ENCODE assay signal across 9 mouse cellular contexts in genomic region chr7:96170924-96171595, GRCm38 (mm10). TPM values are rescaled to one million over a fixed set of nuclear protein-coding genes. Genes with fewer than 3 reads are reported as not detected.
DNase-seq lines count a peak whose midpoint lies in the region; ATAC-seq and TF ChIP-seq lines count a peak whose summit lies in the region.
"Had no signal": no experiment of that assay in that cellular context is flagged by ENCODE, and none has a peak within 500 bp of the region (broad histone marks: within the 10 kb centered on the region; RNA-seq: fewer than 3 reads in every experiment).

Gene Tenm4, plus strand, starts transcription at chr7:96171246.

- 34% methylated on average over 14 of the region's 14 CpGs for WGBS in heart, embryonic 14.5 days
- 31% methylated on average over 14 of the region's 14 CpGs for WGBS in forebrain, postnatal 0 days
- WGBS in midbrain, embryonic 10.5 days, result 37% methylated on average over 14 of the region's 14 CpGs

- no peak within 1 kb of the TSS for H3K27ac ChIP-seq in heart, embryonic 14.5 days (replicated peaks in 1 of 2; ENCODE audit: control insufficient read depth in 1 of 2, insufficient read depth in 1 of 2, low read depth in 2 of 2, low read length in 2 of 2)
- no peak within 1 kb of the TSS for H3K27ac ChIP-seq in forebrain, postnatal 0 days (ENCODE audit: low read depth, low read length)
- no peak within 1 kb of the TSS; the same call in 1 of the 2 replicates for H3K27ac ChIP-seq in midbrain, embryonic 10.5 days (replicated peaks)

- ATAC-seq in heart, embryonic 14.5 days (ENCODE audit: insufficient number of reproducible peaks, insufficient read depth, low FRiP score, low read depth), result no peak
- no peak for ATAC-seq in forebrain, postnatal 0 days

- TF ChIP-seq CTCF in forebrain, postnatal 0 days (IDR thresholded peaks at IDR 0.05; ENCODE audit: low read depth), result no peak

- H3K4me3 ChIP-seq in heart, embryonic 14.5 days (ENCODE audit: control insufficient read depth in 1 of 2, insufficient read depth in 1 of 2, low read depth in 1 of 2, low read length in 2 of 2), result no peak within 1 kb of the TSS; a peak in 1 of 4 replicates
- H3K4me3 ChIP-seq in forebrain, postnatal 0 days (ENCODE audit: low read depth, low read length), result no peak within 1 kb of the TSS
- H3K4me3 ChIP-seq in midbrain, embryonic 10.5 days, result no peak within 1 kb of the TSS

- H3K27me3 ChIP-seq in heart, embryonic 14.5 days (ENCODE audit: control insufficient read depth, insufficient read depth, low read length), result no peaks in the 10 kb centered on the region
- no peaks in the 10 kb centered on the region for H3K27me3 ChIP-seq in forebrain, postnatal 0 days (ENCODE audit: insufficient read depth, low read length)
- H3K27me3 ChIP-seq in midbrain, embryonic 10.5 days (ENCODE audit: low read depth, poor library complexity, severe bottlenecking), result peaks cover 65% of the 10 kb centered on the region

- H3K36me3 ChIP-seq in heart, embryonic 14.5 days (ENCODE audit: control insufficient read depth, insufficient read depth, low read length), result no peaks in the 10 kb centered on the region
- H3K36me3 ChIP-seq in forebrain, postnatal 0 days (ENCODE audit: insufficient read depth), result no peaks in the 10 kb centered on the region
- no peaks in the 10 kb centered on the region for H3K36me3 ChIP-seq in midbrain, embryonic 10.5 days
- H3K36me3 ChIP-seq: G1E had no signal

- H3K9me3 ChIP-seq in heart, embryonic 14.5 days (ENCODE audit: control insufficient read depth, low read length), result no peaks in the 10 kb centered on the region
- H3K9me3 ChIP-seq in forebrain, postnatal 0 days (ENCODE audit: low read length), result no peaks in the 10 kb centered on the region
- H3K9me3 ChIP-seq in midbrain, embryonic 10.5 days (replicated peaks), result no peaks in the 10 kb centered on the region

- intact Hi-C loops in heart, postnatal 14 days (cut with DNase I), result no loop called here

- no peak for DNase-seq in heart, postnatal 14 days
- DNase-seq in adrenal gland, adult 18-20 months (ENCODE audit: low spot score in 2 of 2), result no peak
- DNase-seq in forebrain, postnatal 0 days, result no peak
- no peak for DNase-seq in midbrain, embryonic 10.5 days (ENCODE audit: low spot score)
- no peak for DNase-seq in retina, embryonic 14.5 days (ENCODE audit: low spot score)
- DNase-seq in T-cell, adult 2 months (ENCODE audit: low spot score), result no peak
- DNase-seq in kidney, adult 9 months, result no peak

- peak within 1 kb of the TSS; percentile 31 for H3K4me2 ChIP-seq in heart, embryonic 14.5 days (ENCODE audit: low read length)
- H3K4me2 ChIP-seq in forebrain, postnatal 0 days (ENCODE audit: low read depth), result peak within 1 kb of the TSS; percentile 8; the same call in 1 of the 2 replicates

- 0 out of 4 replicates have a peak, but pooled peaks cover 2 to 4% of the 10 kb centered on the region in 2 experiments for H3K4me1 ChIP-seq in heart, embryonic 14.5 days (ENCODE audit: control insufficient read depth in 2 of 2, insufficient read depth in 2 of 2, low read length in 2 of 2)
- 0 out of 2 replicates have a peak, but pooled peaks cover 5% of the 10 kb centered on the region for H3K4me1 ChIP-seq in forebrain, postnatal 0 days (ENCODE audit: insufficient read depth)
- H3K4me1 ChIP-seq in midbrain, embryonic 10.5 days, result peaks cover 52% of the 10 kb centered on the region

- no peak within 1 kb of the TSS for H3K9ac ChIP-seq in heart, embryonic 14.5 days (ENCODE audit: low read length)
- no peak within 1 kb of the TSS for H3K9ac ChIP-seq in forebrain, postnatal 0 days

RNA-seq across cellular contexts. Expression of gene Tenm4, which starts in this region (rescaled TPM):
- 9.2 and 10.6 TPM in 2 replicates for polyA plus RNA-seq in heart, embryonic 14.5 days (2014; fragmentation: Nextera tagmentation; extraction: Ambion mirVana)
- total RNA-seq in heart, postnatal 14 days (2021), result 1 to 10 TPM; 2.1 to 2.3 TPM
- total RNA-seq in adrenal gland, adult 18-20 months (2021), result 10 to 100 TPM; 11.8 to 27.2 TPM
- 49.4 and 69.5 TPM in 2 replicates for total RNA-seq in forebrain, postnatal 0 days (2014; rRNA removed)
- polyA plus RNA-seq in forebrain, postnatal 0 days (2015; fragmentation: Nextera tagmentation; extraction: Ambion mirVana), result 26.0 and 50.6 TPM in 2 replicates
- polyA plus RNA-seq in midbrain, embryonic 10.5 days (2016; fragmentation: Nextera tagmentation; extraction: Ambion mirVana), result 26.5 and 27.4 TPM in 2 replicates
